Mouse (Mus musculus) liver, embryonic 14.5 days (tissue): ENCODE measurements around the gene 2610528A11Rik.

Source experiments
- CTCF ChIP-seq: IDR thresholded peaks from 2 replicates; pipeline ENCODE4 v1.5.1; 2016; ENCODE audit warnings: antibody characterized with exemption, low read depth, control low read depth
- EP300 ChIP-seq: IDR thresholded peaks from 2 replicates; pipeline ENCODE4 v1.6.1; 2016; ENCODE audit warnings: antibody characterized with exemption, low read depth

DNA sequence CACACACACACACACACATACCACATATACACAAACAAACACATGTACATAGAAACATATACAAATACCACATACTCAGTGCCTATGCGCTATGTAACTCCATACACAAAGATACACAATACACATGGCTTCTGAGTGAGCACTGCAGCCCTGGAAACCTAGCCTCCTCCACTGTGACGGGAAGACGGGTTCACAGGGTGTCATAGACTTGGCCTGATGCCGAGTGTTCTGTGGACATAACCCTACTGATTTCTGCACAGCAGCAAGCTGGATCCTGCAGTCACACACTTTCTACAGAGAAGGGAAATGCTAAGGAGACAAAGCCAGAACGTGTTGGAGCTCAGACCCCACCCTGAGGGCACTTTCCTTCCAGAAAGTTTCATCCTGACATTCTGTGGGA lies 9.1 kb downstream of the 2610528A11Rik start:
- no peak for TF ChIP-seq CTCF
- TF ChIP-seq EP300 = no peak
